Mouse (Mus musculus) ovary, adult 18-20 months (tissue): ENCODE measurements at regions not wholly inside any gene's neighbourhood (a gene's known extent, or its start where the extent isn't known, plus 50 kb on each side); places are given as distances from the start of the nearest gene placed in this dataset.
A peak's percentile ranks its signal among the peaks of the same experiment; 100 is the strongest.

Experiments used
- DNase-seq: peaks from one replicate; pipeline ENCODE4 v3.0.0; 2022; ENCODE audit warnings: low spot score, mixed read lengths

DNA sequence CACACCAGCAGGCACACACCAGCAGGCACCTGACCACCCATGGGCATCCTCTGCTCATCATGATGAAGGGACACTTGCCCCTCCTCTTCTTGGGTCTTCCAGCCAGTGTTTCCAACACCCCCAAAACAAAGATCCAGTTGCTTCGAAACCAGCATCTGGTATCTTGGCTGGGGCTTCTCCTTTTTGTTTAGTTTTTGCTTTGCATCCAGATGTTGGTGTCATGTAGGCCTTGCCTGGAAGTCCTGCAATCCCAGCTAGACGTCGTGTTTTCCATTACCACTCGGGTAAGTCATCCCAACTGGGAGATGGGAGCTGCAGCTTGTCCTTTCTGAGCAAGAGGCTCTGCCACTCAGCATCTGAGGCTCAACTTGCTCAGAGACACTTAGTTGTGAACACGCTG lies 70.6 kb upstream of the Tspan2 start:
- DNase-seq = no peak

DNA sequence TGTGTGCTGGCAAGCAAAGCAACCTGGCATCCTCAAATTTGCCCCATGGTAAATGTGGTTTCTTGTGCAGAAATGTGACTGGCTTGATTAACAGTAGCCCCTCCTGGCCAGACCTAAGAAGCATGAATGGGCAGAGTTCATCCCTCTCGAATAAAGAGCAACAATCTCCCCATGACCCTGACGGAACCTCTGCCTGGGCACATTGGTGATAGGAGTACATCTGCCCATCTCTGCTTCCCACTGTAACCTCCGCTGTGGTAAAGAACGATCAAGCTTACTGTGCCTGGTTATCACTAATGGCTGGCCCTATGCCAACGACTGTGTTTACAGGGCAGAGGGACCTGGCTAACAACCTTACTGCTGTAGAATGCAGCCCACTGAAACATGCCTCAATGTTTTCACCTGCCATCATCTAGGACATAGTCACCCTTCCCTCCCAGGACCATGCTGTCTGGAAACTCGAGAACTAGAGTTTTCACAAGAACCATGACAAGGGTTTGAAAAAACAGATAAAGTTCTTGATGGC lies 69.6 kb upstream of the Tspan2 start:
- no peak for DNase-seq

DNA sequence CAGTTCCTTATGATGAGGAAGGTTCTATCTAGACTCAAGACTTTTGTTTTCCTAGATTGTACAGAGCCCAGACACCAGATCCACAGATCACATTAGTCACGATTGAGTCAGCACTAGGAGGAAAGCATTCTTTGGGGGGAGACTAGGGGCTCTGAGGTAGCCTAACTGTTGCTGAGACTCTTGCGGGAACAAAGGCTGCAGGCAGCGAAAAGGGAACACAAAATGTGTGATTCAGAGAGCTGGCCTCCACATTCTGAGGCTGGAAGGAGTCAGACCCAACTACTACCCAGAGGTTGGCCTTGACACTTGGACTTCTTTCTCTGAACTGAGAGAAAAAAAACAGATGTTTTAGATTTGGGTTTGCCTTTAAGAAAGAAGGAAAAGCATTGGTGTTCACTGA lies 66.5 kb upstream of the Tspan2 start:
- no peak for DNase-seq

GRCm38 (mm10) chr3:102668556-102668955 lies 65.8 kb upstream of the Tspan2 start:
- DNase-seq = no peak

DNA sequence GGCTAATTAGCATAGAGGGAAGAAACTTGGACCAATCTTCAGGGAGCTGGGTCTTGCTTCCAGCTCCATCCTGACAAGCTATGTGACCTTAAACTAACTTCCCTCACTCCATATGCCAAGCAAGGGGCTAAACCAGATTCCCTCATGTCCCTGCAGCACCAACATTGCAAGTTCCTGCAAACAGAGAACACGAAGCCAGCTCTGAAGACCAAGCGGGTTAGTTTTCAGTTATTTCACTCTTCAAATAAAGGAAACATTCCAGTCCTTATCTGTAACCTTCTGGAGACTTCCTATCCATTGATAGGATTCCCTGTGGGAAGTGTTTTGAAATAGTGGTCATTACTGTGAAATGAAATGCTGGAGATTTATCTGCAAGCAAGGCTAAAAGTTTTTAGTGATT lies 64.4 kb upstream of the Tspan2 start:
- DNase-seq = no peak

- no peak for DNase-seq
Measured at GRCm38 (mm10) chr3:102670557-102670956, 63.8 kb upstream of the Tspan2 start.

DNA sequence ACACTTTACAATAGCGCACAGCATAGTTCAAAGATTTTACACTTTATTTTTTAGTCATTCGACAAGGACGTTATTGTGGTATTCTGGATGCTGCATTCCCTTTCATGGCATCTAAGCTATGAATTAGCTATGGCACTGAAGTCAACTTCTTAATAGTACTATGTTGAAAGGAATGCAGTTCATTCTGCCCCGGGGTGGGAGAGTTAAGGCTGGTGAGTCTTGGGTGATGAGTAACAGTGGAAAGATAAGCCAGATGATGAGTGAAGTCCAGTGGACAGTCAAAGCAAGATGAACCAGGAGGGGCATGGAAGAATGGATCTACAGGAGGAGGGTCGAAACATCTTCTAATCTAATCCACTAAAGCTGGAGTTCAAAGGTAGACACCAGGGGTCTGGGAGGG lies 63.4 kb upstream of the Tspan2 start:
- DNase-seq = no peak

- no peak for DNase-seq
Measured at GRCm38 (mm10) chr3:102673506-102673905, 60.8 kb upstream of the Tspan2 start.

- no peak for DNase-seq
Measured at GRCm38 (mm10) chr3:102674068-102674467, 60.3 kb upstream of the Tspan2 start.

DNA sequence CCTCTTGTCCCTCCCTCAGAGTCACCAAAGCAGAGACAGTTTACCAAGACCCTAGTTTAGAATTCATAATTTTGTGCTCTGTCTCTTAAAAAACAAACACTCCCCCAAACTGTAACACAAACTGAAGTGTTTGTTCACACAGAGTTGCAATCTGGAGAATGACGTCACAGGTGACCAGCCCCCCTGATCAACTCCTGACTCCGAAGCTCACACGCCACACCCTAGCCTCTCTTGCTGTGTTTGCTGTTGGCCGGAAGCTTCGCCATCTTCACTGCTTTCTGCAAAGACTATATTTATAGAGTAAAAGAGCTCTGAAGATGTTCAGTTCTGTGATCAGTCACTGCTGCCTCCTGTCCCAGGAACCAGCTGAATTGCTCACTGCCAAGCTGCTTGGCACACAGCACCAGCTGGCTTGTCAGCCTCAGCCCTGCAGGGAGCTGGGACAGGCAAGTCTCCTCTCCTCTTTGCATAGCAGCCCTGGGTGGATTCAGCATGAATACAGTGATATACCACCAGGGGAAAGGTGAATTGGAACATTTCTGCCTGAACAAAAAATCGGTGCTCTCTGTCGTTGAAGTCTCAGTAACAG lies 57.3 kb upstream of the Tspan2 start:
- DNase-seq = no peak

GRCm38 (mm10) chr3:102678516-102678915 lies 55.8 kb upstream of the Tspan2 start:
- DNase-seq = peak; percentile 22

DNA sequence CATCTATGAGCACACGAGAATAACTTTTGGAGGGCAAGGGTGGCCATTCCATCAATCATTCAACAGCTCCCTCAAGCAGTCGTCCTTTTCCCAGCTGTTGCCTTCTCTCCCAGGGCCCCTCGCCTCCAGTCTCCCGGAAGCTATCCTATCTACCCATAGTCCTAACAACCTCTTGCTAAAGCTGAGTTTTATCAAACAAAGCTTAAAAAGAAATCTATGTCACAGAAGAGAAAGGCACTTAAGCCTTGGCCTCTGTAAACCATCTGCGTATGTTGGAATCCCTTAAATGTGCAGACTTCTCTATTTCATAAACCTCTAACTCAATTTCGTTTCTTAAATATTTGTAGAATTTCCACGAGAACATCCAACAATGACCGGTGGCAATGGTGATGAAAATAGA lies 51.9 kb upstream of the Tspan2 start:
- no peak for DNase-seq

DNA sequence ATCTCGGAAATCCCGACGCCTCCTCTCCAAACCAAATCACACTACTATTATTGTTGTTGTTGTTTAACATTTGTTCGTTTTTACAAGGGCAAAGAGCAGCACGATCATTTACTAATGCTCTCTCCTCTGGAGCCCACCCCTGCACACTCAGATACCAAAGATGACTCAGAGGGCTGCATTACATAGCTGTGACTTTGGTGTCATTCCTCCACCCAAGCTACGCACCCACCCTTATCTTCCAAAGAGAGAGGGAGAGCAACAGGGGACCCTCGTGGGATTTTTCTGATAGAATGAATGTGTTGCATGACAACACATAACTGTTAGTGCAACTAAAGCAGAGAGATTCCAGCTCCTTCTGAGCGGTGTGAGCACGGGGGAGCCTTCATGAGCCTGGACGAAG lies 50.8 kb upstream of the Tspan2 start:
- DNase-seq = no peak
